Mouse (Mus musculus): ENCODE measurements around the gene Prkce.

Prkce gene

DNA sequence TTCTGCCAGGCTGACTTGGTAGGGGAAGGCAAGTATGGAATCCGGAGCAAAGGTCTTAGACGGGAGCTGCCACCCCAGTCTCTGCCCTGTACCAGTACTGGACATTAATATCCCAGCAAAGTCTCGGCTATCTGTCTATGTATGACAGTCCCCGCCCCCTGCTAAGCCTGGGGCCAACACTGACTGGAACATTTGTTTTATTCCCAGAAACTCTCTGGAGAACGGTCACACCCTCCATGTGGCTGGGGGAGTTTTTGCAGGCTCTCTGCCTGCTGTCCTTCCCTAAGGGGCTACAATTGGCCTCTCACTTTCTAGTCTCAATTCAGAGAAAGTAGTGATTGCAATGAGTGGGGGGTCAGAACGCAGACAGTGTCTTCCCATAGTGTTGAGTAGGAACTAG is 244.6 kb downstream of the Prkce start:
- peak; percentile 22 for DNase-seq (ENCODE audit: low spot score)

- peak; percentile 76 for DNase-seq (ENCODE audit: low spot score)
Observed at GRCm38 (mm10) chr17:86414608-86415007, 247.0 kb downstream of the Prkce start.

GRCm38 (mm10) chr17:86415989-86416388 is 248.4 kb downstream of the Prkce start:
- no peak for DNase-seq (ENCODE audit: low spot score)

- DNase-seq (ENCODE audit: low spot score), result no peak
Observed at GRCm38 (mm10) chr17:86418334-86418733, 250.7 kb downstream of the Prkce start.

DNA sequence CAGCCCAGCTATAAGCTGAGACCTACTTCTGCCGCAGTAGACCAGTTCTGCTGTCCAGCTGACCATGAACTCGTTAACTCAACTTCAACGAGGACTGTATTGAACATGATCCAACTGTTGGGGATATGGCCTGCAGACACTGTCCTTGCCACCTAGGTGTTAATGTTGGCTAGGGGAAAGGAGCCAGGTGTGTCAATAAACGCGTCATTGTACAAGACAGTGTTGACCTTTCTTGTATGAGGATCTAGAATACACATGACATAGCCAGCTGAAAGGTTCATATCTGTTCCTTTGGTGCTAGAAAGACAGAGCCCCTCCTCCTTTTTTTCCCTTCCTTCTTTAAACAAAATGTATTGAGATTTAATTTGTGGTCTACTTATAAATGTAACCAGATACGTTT is 251.6 kb downstream of the Prkce start:
- no peak for DNase-seq (ENCODE audit: low spot score)

DNA sequence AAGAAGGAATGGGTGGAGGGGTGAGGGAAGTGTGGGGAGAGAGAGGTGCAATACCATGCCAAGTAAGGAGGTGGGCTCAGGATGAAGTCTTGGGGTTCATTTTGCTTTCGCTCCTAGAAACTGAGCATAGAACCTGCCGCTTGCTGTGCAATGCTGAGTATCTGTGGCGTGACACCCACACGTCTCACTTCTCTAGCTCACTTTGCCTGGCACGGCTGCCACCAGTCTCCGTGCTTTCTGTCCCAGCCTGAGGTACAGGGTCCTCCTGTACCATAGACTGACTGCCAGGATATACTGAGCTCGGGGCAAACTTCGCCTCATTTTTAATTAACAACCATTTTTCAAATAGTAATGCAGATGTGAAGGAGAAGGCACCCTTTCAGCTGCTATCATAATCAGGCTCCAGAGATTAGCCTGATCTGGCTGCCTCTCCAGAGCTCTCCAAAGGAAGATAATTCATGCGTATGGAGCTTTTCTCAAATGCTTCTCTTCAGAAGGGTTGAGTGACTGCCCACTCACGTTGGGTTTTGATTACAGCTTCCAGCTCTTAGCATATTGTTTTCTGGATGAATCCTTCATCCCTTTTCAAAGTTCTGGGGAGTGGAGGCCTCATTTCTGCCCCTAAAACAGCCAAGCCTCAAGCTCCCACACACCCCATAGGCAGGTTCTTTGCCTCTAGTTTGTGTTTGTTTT is 253.2 kb downstream of the Prkce start:
- DNase-seq (ENCODE audit: low spot score), result no peak

GRCm38 (mm10) chr17:86422023-86422422 is 254.4 kb downstream of the Prkce start:
- no peak for DNase-seq (ENCODE audit: low spot score)

DNA sequence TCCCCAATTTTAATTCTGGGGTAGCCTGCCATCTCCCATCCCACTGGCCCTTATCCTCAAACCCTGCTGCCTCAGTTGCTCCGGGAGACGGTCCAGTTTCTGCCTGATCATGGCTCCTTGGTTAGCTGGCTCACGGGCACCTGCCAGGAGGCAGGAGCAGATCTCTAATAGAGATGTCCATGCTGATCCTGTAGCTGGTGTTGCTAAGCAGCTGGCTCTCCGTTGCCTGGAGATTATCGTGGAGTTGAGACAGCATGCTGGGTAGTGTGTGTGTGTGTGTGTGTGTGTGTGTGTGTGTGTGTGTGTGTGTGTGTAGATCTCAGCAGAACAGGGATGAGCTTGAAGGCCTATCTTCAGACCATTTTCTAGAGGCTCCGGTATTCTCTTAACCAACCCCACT is 262.3 kb downstream of the Prkce start:
- no peak for DNase-seq (ENCODE audit: low spot score)

GRCm38 (mm10) chr17:86433117-86433516 is 265.5 kb downstream of the Prkce start:
- DNase-seq (ENCODE audit: low spot score), result no peak

- no peak for DNase-seq (ENCODE audit: low spot score)
Observed at GRCm38 (mm10) chr17:86433813-86434212, 266.2 kb downstream of the Prkce start.

GRCm38 (mm10) chr17:86434781-86435180 is 267.2 kb downstream of the Prkce start:
- DNase-seq (ENCODE audit: low spot score), result no peak

GRCm38 (mm10) chr17:86435570-86435969 is 268.0 kb downstream of the Prkce start:
- DNase-seq (ENCODE audit: low spot score), result no peak

DNA sequence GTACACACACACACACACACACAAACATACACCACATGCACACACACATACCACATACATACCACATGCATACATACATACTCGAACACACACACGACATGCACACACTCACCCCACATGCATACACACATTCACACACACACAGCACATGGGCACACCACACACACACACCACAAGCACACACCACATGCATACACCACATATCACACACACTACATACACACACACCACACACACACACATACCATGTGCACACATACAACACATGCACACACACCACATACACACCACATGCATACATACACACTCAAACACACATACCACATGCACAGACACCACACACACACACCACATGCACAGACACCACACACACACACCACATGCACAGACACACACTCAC is 268.4 kb downstream of the Prkce start:
- no peak for DNase-seq (ENCODE audit: low spot score)

DNA sequence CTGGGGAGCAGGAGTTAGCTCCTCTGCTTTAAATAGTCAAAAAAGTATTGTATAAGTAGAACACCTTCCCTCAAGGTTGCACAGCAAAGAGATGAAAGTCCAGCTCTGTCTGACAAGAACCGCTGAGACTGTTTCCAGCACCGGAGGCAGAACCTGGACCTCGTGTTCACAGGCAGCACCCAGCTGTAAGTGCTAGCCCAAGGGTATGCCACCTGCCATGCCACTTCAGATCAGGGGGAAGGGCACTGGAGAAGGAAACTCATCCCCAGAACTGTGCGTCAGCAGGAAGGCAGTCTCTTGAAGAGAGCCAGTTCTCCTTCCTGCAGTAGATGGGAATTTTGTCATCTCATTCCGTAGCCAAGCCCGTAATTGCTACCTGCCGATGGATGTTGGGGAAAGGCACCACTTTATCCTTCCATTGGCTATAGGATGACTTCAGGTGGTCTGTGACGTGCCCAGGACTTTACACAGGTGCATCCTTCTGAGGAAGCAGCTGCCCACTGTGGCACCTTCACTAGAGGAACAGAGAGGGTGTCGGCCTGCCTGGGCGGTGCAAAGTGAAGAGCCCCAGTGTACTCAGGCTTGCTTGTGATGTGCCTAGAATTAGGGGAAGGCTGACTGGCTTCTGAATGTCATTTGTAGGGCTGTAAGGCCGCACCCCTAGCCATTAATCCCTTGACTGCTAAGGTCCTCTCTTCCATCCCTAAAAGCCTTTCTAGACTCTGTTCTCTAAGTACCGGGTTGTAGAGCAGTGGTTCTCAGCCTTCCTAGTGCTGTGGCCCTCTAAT is 269.2 kb downstream of the Prkce start:
- no peak for DNase-seq (ENCODE audit: low spot score)

DNA sequence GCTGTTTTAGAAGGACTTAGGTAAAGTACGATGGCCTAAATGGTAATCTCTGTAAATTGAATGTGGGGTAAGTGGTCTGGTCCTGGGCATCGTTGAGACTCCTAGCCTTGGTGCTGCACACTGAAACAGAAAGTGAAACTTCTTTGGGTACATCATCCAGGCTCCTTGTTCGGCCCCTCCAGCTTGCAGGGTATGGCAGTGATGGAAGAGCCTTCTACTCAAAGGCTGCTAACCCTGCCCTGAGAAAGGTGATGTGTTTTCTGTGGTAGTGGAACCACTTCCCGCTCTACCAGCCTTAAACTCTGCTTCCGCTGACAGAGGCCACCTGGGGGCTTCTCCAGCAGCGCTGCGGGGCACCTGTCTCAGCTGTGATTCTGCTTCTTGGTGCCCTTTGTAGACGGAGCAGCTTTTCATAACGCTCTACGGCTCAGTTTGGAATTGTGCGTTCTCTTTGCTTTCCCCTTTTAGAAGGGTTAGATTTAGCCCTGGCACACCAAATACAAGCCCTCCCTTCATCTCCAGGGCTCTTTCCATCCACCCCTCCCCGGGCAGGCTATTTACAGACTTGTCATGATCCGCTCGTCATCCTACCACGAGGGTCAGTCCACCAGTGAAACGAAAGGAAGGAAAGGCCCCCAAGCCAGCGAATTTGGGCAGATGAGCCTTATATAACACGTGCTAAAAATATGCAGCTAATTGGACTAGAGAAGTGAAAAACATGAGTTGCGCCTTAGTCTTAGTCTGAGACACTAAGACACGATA is 270.1 kb downstream of the Prkce start:
- DNase-seq (ENCODE audit: low spot score), result no peak

DNA sequence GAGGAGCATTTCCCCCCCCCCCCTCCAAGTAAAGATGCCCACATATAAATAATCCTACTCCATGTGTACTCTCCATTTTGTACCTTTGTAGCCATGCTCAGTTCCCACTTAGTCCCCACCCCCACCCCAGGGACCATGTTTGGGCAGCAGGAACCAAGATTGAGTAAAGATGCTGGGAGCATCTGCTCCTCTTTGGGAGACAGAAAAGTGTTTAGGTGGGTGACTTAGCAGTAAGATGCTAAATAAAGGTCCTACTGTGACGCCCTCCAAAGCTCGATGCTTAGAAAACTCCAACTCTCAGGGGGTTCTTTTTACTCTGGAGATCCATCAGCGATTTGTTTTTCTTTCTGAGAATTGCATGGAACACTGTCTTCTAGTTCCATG is 270.7 kb downstream of the Prkce start:
- no peak for DNase-seq (ENCODE audit: low spot score)

- no peak for DNase-seq (ENCODE audit: low spot score)
Observed at GRCm38 (mm10) chr17:86438763-86439162, 271.2 kb downstream of the Prkce start.

DNA sequence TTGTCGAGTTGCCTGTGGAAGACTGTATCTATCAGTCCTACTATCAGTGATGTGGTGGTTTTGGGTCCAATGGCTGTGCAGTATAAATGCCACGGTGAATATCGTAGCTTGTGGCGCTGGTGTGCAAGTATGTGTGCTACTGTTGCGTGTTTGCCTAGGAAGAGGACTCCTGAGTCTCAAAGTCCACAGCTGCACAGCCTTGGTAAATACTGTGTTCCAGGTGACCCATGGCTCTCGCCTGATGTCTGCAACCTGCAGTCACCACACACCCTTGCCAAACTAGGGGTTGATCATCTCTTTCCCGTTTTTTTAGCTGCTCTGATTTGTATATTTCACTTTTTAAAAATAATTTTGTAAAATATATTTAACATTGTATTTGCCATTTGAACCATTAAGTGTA is 273.5 kb downstream of the Prkce start:
- no peak for DNase-seq (ENCODE audit: low spot score)

DNA sequence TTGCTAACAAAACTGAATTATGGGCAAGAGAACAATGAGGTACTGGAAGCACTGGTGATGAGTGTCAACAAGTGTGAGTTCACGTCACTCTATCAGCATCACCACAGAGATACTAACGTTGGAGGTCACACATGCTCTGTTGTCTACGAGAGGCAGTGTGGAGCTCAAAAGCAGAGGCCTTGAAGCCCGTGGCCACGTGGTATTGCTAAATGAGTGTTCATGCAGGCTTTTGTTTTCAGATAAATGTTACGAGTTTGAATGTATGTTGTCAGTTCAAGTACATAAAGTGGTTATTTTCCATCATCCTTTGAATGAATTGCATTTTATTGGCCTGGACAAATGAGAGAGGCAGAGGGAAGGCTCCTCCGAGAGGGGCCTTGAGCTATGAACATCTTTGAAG is 276.3 kb downstream of the Prkce start:
- no peak for DNase-seq (ENCODE audit: low spot score)

GRCm38 (mm10) chr17:86444578-86445419 is 277.2 kb downstream of the Prkce start:
- peak; percentile 96 for DNase-seq (ENCODE audit: low spot score)

- no peak for DNase-seq (ENCODE audit: low spot score)
Observed at GRCm38 (mm10) chr17:86445420-86445720, 277.8 kb downstream of the Prkce start.

GRCm38 (mm10) chr17:86445900-86446299 is 278.3 kb downstream of the Prkce start:
- no peak for DNase-seq (ENCODE audit: low spot score)
